Mouse (Mus musculus) midbrain, embryonic 14.5 days (tissue): ENCODE data around the gene Nectin2. TPM values are rescaled to one million over a fixed set of nuclear protein-coding genes. Genes with fewer than 3 reads are reported as not detected.
"Not testable (repeated sequence)": the region's sequence is repeated elsewhere in the genome, so short reads cannot be mapped to it uniquely, and the experiment has no call there.

Experiments
- ATAC-seq: fragments of 200-750 bp; cut with Nextera tagmentation; 2 replicates; pipeline ENCODE4 v1.8.0; 2017; ENCODE audit warnings: moderate number of reproducible peaks, moderate library complexity; ENCODE audit not compliant: low FRiP score, low TSS enrichment
- DNase-seq: peaks from one replicate; pipeline ENCODE4 v3.0.0-alpha.2; 2015
- H3K27ac ChIP-seq: fragments of 300-500 bp; sonication (generic); replicated peaks from 2 replicates; pipeline ENCODE4 v1.5.1; 2014; ENCODE audit warnings: mild to moderate bottlenecking, low read depth, low read length, moderate library complexity
- H3K27me3 ChIP-seq: fragments of 300-500 bp; sonication (generic); 2 replicates; pipeline ENCODE4 v1.6.1; 2014; ENCODE audit warnings: low read length, control low read depth, mixed read lengths; ENCODE audit not compliant: control insufficient read depth, insufficient read depth
- H3K36me3 ChIP-seq: fragments of 300-500 bp; sonication (generic); 2 replicates; pipeline ENCODE4 v1.6.1; 2014; ENCODE audit warnings: low read length, control low read depth; ENCODE audit not compliant: control insufficient read depth, insufficient read depth
- H3K4me1 ChIP-seq: fragments of 300-500 bp; sonication (generic); 2 replicates; pipeline ENCODE4 v1.6.1; 2014; ENCODE audit warnings: mild to moderate bottlenecking, antibody characterized with exemption, low read length, control low read depth; ENCODE audit not compliant: control insufficient read depth, insufficient read depth
- H3K4me2 ChIP-seq: fragments of 300-500 bp; sonication (generic); 2 replicates; pipeline ENCODE4 v1.6.1; 2014; ENCODE audit warnings: mild to moderate bottlenecking, low read length, moderate library complexity
- H3K4me3 ChIP-seq: fragments of 300-500 bp; sonication (generic); replicated peaks from 2 replicates; pipeline ENCODE4 v1.5.1; 2014; ENCODE audit warnings: low read depth, low read length
- H3K9ac ChIP-seq: fragments of 300-500 bp; sonication (generic); replicated peaks from 2 replicates; pipeline ENCODE4 v1.6.1; 2014; ENCODE audit warnings: mild to moderate bottlenecking, low read length, moderate library complexity
- H3K9me3 ChIP-seq: fragments of 300-500 bp; sonication (generic); 2 replicates; pipeline ENCODE4 v1.6.1; 2016; ENCODE audit warnings: low read length, control low read depth, mixed read lengths; ENCODE audit not compliant: control insufficient read depth
- WGBS: fragments of 180-500 bp; shearing (Covaris S2); extraction: QIAGEN DNeasy Blood & Tissue Kit; methylation state at CpG from one replicate; pipeline ENCODE4 v1.1.7; 2014; 5-methylcytosine and 5-hydroxymethylcytosine counted together
- polyA plus RNA-seq: library from polyadenylated mRNA; unstranded; fragments of >200 nt; fragmentation: Nextera tagmentation; extraction: Ambion mirVana; gene quantifications from 2 replicates; pipeline ENCODE4 v1.2.1, GENCODE M21; 2014

Gene Nectin2
- polyA plus RNA-seq, 1 experiment from 2014 or later = 41.1 TPM

GRCm38 (mm10) chr7:19694336-19695212 is 55.7 kb downstream of the Nectin2 start:
- DNase-seq (no peak), ATAC-seq (no peak)
- Histone ChIP-seq H3K27ac (no peak overlapping the region), H3K9me3 (no peaks in the 10 kb centered on the region), H3K4me3 (no peak overlapping the region), H3K4me2 (no peak overlapping the region), H3K9ac (no peak overlapping the region), H3K36me3 (no peaks in the 10 kb centered on the region), H3K4me1 (peaks cover 16% of the 10 kb centered on the region), H3K27me3 (no peaks in the 10 kb centered on the region)
- 90% methylated on average over 10 of the region's 10 CpGs for WGBS

- no peaks in the 10 kb centered on the region for H3K36me3 ChIP-seq
- H3K4me1 ChIP-seq = peaks cover 5% of the 10 kb centered on the region; the same call in 1 of the 2 replicates
- WGBS = 22% methylated on average over 10 of the region's 10 CpGs
- no peaks in the 10 kb centered on the region for H3K27me3 ChIP-seq
- no peak overlapping the region for H3K27ac ChIP-seq
- ATAC-seq = no peak
- DNase-seq = peak; percentile 9
- H3K9ac ChIP-seq = no peak overlapping the region
- H3K9me3 ChIP-seq = no peaks in the 10 kb centered on the region
- H3K4me3 ChIP-seq = no peak overlapping the region
- no peak overlapping the region for H3K4me2 ChIP-seq
Measured at GRCm38 (mm10) chr7:19693421-19693820, 56.9 kb downstream of the Nectin2 start.

DNA sequence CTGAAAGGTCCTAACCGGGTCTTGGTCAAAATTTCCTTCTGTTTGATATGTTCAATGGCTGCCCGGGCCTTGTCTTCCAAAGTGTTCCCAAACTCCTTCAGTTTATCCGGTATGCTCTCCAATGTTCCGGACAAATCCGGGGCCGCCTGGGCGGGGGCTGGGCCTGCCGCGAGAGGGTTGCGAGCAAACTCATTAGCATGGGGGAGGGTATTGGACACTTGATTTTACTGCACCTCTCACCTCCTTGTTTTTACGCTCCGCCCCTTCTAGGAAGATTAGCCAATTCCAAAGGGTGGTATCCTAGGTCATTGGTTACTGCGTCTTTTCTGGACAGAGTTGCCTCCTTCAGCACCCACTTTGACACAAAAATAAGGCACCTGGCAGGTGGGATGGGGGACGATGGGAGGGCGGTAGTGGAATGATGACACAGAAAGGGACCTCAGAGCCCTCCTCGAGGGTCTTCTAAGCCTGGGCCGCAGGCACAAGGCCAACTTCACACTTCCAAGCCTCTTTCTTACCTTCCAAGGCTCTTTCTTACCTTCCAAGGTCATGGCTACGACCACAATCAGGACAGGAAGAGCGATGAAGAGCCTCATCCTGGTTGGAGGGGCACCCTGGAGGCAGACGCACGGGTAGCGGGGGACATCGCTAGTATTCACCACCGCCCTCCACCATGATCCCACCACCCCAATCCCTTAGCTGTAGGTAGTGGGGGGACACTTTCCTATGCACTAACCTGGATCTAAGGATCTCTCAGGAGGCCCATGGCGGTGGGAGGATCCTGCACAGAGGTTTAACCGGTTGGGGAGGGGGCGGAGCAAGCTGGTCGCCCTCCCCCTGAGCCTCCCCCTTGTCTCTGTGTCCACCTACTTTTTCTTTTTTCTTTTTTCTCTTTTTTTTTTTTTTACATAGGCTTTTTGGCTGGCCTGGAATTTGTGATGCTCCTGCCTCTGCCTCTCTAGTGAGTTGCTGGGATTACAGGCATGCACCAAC is 58.1 kb downstream of the Nectin2 start, which contains the start of gene Apoc1:
Gene Apoc1 (minus strand): TSS at position 788 of the 993 bp plus-strand sequence.
- no peak within 1 kb of the TSS for H3K4me2 ChIP-seq
- no peak within 1 kb of the TSS for H3K4me3 ChIP-seq
- DNase-seq (no peak), ATAC-seq (no peak)
- no peaks in the 10 kb centered on the region for H3K27me3 ChIP-seq
- H3K4me1 ChIP-seq = no peaks in the 10 kb centered on the region
- WGBS = 45% methylated on average over 28 of the region's 28 CpGs
- H3K9me3 ChIP-seq = no peaks in the 10 kb centered on the region
- H3K9ac ChIP-seq = no peak within 1 kb of the TSS
- no peaks in the 10 kb centered on the region for H3K36me3 ChIP-seq
- H3K27ac ChIP-seq = no peak within 1 kb of the TSS

DNA sequence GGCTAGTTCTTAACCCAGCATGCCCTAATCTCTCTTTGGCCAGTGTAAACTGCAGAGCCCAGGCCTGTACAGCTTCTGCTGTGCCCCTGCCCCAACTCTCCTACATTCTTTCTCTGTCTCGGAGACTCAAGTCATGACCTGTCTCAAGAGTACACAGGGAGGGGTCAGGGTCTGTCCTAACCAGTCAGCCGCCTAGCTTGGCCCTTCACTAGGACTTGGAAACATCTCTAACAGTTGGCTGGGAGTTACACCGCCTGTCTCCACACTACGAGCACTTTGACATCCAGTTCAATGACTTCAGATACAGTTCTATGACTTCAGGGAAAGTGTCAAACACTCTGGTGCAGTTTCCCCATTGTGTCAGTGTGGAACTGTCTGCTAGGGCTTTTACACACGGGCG is 58.8 kb downstream of the Nectin2 start:
- Histone ChIP-seq H3K4me3 (no peak overlapping the region), H3K4me2 (no peak overlapping the region), H3K9ac (no peak overlapping the region), H3K27ac (no peak overlapping the region), H3K9me3 (no peaks in the 10 kb centered on the region), H3K4me1 (no peaks in the 10 kb centered on the region), H3K27me3 (no peaks in the 10 kb centered on the region), H3K36me3 (no peaks in the 10 kb centered on the region)
- 79% methylated on average over 6 of the region's 6 CpGs for WGBS
- ATAC-seq = no peak
- DNase-seq = no peak

- no peaks in the 10 kb centered on the region for H3K4me1 ChIP-seq
- no peaks in the 10 kb centered on the region for H3K36me3 ChIP-seq
- ATAC-seq (no peak), DNase-seq (no peak)
- H3K27me3 ChIP-seq = no peaks in the 10 kb centered on the region
- WGBS = 85% methylated on average over 4 of the region's 4 CpGs
- no peak overlapping the region for H3K9ac ChIP-seq
- no peaks in the 10 kb centered on the region for H3K9me3 ChIP-seq
- no peak overlapping the region for H3K4me2 ChIP-seq
- H3K4me3 ChIP-seq = no peak overlapping the region
- no peak overlapping the region for H3K27ac ChIP-seq
Measured at GRCm38 (mm10) chr7:19690845-19691244, 59.4 kb downstream of the Nectin2 start.

- Histone ChIP-seq H3K9me3 (no peaks in the 10 kb centered on the region), H3K36me3 (no peaks in the 10 kb centered on the region), H3K27ac (no peak overlapping the region), H3K27me3 (no peaks in the 10 kb centered on the region), H3K4me2 (no peak overlapping the region), H3K4me3 (no peak overlapping the region), H3K4me1 (no peaks in the 10 kb centered on the region), H3K9ac (no peak overlapping the region)
- WGBS = 94% methylated on average over 2 of the region's 2 CpGs
- no peak for ATAC-seq
- DNase-seq = no peak
Measured at GRCm38 (mm10) chr7:19688611-19689010, 61.7 kb downstream of the Nectin2 start.

DNA sequence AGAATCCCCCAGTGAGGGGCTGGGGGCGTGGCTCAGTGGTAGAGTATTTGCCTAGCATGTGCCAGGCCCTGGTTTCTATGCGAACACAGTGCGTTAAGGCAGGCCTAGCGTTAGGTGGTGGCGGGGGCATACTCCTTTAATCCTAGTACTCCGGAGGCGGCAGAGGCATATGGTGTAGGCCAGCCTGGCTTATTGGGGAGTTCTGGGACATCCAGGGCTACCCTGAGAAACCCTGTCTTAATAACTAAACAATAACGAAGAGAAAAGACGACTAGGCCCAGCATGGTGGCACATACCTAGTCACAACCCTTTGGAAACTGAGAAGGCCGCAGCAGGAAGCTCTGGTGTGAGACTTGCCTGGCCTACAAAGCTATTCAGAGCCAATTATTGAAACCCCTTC is 62.2 kb downstream of the Nectin2 start:
- WGBS = 93% methylated on average over 10 of the region's 10 CpGs
- no peaks in the 10 kb centered on the region for H3K27me3 ChIP-seq
- DNase-seq (no peak), ATAC-seq (no peak)
- no peaks in the 10 kb centered on the region for H3K9me3 ChIP-seq
- no peak overlapping the region for H3K4me2 ChIP-seq
- H3K4me3 ChIP-seq = no peak overlapping the region
- no peaks in the 10 kb centered on the region for H3K36me3 ChIP-seq
- H3K9ac ChIP-seq = no peak overlapping the region
- H3K27ac ChIP-seq = no peak overlapping the region
- H3K4me1 ChIP-seq = no peaks in the 10 kb centered on the region

DNA sequence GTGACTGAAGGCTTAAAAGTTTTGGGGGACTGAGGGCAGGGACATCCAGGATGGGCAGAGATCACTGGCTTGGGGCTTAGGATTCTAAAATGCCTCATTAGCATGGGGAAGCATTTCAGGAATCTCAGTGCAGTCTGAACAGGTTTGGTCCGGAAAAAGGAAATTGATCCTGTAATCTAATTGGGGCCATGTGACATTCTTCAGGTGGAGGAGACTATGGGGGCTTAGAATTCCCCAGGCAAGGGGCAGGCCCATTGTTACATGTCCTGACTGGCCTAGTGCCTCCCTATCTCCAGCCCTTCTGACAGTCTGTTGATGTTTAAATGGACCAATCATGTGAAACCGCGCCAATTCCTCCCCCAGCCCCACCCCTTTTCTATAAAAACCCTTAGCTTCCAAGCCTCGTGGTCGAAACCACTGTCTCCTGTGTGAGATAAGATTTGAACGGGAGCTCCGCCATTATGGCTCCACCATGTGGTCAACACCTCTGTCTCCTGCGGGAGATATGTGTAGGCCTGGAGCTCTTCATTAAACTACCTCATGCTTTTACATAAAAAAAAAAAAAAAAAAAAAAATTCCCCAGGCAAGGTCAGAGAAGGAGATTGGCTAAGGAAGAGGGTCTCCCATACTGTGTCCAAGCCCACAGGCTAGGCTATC is 63.2 kb downstream of the Nectin2 start:
- not testable (repeated sequence) for H3K4me2 ChIP-seq, H3K9ac ChIP-seq, H3K4me3 ChIP-seq, H3K9me3 ChIP-seq, H3K27ac ChIP-seq, H3K27me3 ChIP-seq, H3K36me3 ChIP-seq, H3K4me1 ChIP-seq, ATAC-seq, DNase-seq
- WGBS = 76% methylated on average over 8 of the region's 8 CpGs
